Mouse (Mus musculus): ENCODE results near the gene Cmtm7. TPM values are rescaled to one million over a fixed set of nuclear protein-coding genes. Genes with fewer than 3 reads are reported as not detected.
A peak's percentile ranks its signal among the peaks of the same experiment; 100 is the strongest.

Cmtm7 gene
- polyA plus RNA-seq, 1 experiment = 61.4 TPM

DNA sequence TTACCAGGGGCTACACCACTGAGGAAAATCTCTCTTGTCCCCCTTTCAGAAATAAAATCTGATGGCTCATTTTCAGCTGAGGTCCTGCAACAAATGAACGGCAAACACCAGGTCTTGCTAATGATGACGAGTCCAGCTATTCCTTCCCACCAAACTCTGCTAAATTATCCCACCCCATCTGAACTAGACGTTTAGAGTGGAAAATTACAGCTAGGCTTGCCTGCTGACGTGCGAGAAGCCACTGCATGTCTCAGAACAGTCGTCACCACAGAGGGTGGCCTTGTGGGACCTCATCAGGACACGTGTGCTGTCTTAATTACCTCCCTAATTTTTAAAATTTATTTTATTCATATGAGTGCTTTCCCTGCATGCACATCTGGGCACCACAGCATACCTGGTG lies 10.1 kb downstream of the Cmtm7 start:
- Histone ChIP-seq H3K36me3 (ENCODE audit: control insufficient read depth, insufficient read depth) (no peaks in the 10 kb centered on the region), H3K79me2 (ENCODE audit: control insufficient read depth, insufficient read depth) (peaks cover 6% of the 10 kb centered on the region), H3K4me3 (ENCODE audit: insufficient read depth, poor library complexity, severe bottlenecking) (no peak overlapping the region), H3K27me3 (ENCODE audit: control insufficient read depth, insufficient read depth, insufficient read length) (no peaks in the 10 kb centered on the region), H3ac (ENCODE audit: control insufficient read depth, insufficient read length, low read depth) (no peak overlapping the region), H3K79me3 (ENCODE audit: low read depth) (peaks cover 1% of the 10 kb centered on the region)
- no peak for TF ChIP-seq MAX (IDR thresholded peaks at IDR 0.05)

DNA sequence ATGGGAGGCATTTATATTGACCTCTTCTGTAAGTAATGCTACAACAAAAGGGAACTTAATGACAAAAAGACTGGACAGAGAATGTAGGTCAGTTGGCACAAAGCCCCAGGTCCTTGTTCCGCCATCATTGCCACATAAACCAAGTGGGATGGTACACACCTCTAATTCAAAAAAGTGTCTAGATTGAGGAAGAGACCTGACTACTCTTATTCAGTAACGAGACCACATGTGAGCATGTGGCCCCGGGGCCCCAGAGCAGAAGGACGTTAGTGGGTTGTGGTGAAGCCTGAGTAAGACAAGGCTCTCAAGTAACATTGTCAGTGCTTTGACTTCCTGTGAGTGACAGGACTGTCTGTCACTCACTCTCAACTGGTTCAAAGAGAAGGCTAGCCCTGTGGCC lies 11.4 kb downstream of the Cmtm7 start:
- Histone ChIP-seq H3K79me3 (ENCODE audit: low read depth) (peaks cover 1% of the 10 kb centered on the region), H3K27me3 (ENCODE audit: control insufficient read depth, insufficient read depth, insufficient read length) (no peaks in the 10 kb centered on the region), H3K36me3 (ENCODE audit: control insufficient read depth, insufficient read depth) (no peaks in the 10 kb centered on the region), H3ac (ENCODE audit: control insufficient read depth, insufficient read length, low read depth) (no peak overlapping the region), H3K4me3 (ENCODE audit: insufficient read depth, poor library complexity, severe bottlenecking) (no peak overlapping the region), H3K79me2 (ENCODE audit: control insufficient read depth, insufficient read depth) (no peaks in the 10 kb centered on the region)
- TF ChIP-seq CEBPB (IDR thresholded peaks at IDR 0.05; ENCODE audit: low read depth) = no peak
- TF ChIP-seq FOSL1 (IDR thresholded peaks at IDR 0.05; ENCODE audit: insufficient read depth, low read length, poor library complexity, severe bottlenecking) = no peak
- no peak for TF ChIP-seq CTCF (IDR thresholded peaks at IDR 0.05; ENCODE audit: control insufficient read depth, insufficient read depth, insufficient read length)
- no peak for TF ChIP-seq MAX (IDR thresholded peaks at IDR 0.05)
- TF ChIP-seq MYOD1 (IDR thresholded peaks at IDR 0.05; ENCODE audit: control insufficient read depth, insufficient read length, low read depth) = no peak
- no peak for TF ChIP-seq USF1 (IDR thresholded peaks at IDR 0.05; ENCODE audit: low read depth)
- TF ChIP-seq MYOG (IDR thresholded peaks at IDR 0.05; ENCODE audit: control insufficient read depth, extremely low read depth, insufficient read length) = no peak

DNA sequence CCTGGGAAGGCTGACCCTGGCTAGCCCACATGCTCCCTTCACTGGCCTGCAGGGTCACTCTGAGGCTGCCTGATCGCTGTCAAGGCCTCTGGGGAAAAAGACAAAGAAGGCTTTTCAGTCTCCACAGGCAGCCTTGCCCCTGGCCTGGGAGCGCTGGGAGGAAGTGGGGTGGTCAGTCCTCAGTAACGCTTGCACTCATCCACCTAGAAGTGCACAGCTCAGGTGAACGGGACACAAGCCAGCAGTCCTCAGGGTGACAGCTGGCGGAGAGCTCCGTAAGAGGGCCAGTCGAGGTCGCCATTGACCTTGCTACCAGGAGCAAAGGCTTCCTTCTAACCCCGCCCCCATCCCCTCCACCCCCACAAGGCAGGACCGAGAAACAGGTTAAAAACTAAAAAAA lies 13.6 kb downstream of the Cmtm7 start:
- no peaks in the 10 kb centered on the region for H3K79me2 ChIP-seq (ENCODE audit: control insufficient read depth, insufficient read depth)
- H3K27me3 ChIP-seq (ENCODE audit: control insufficient read depth, insufficient read depth, insufficient read length) = no peaks in the 10 kb centered on the region
- H3K79me3 ChIP-seq (ENCODE audit: low read depth) = peaks cover 1% of the 10 kb centered on the region
- no peaks in the 10 kb centered on the region for H3K36me3 ChIP-seq (ENCODE audit: control insufficient read depth, insufficient read depth)
- no peak overlapping the region for H3ac ChIP-seq (ENCODE audit: control insufficient read depth, insufficient read length, low read depth)
- no peak overlapping the region for H3K4me3 ChIP-seq (ENCODE audit: insufficient read depth, poor library complexity, severe bottlenecking)
- TF ChIP-seq CEBPB (IDR thresholded peaks at IDR 0.05; ENCODE audit: low read depth) (no peak), FOSL1 (IDR thresholded peaks at IDR 0.05; ENCODE audit: insufficient read depth, low read length, poor library complexity, severe bottlenecking) (no peak), MYOD1 (IDR thresholded peaks at IDR 0.05; ENCODE audit: control insufficient read depth, insufficient read length, low read depth) (no peak), CTCF (IDR thresholded peaks at IDR 0.05; ENCODE audit: control insufficient read depth, insufficient read depth, insufficient read length) (no peak), USF1 (IDR thresholded peaks at IDR 0.05; ENCODE audit: low read depth) (no peak), MYOG (IDR thresholded peaks at IDR 0.05; ENCODE audit: control insufficient read depth, extremely low read depth, insufficient read length) (no peak), MAX (IDR thresholded peaks at IDR 0.05) (no peak)

DNA sequence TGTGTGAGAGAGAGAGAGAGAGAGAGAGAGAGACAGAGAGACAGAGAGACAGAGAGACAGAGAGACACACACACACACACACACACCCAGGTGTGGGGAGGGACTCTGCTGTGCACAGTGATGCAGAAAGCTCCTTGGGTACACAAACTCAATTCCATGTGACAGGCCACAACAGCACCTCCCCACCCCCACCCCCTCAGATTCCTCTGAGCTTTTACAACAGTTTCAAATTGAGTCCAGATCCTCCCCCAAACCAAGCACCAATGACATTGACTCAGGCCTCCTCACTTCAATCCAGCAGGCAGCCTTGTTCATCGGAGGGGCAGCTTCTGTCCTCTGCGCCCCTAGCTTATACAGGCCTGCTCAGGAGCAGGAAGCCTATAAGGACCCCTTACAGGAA lies 14.1 kb downstream of the Cmtm7 start:
- no peak for TF ChIP-seq CTCF (IDR thresholded peaks at IDR 0.05; ENCODE audit: control insufficient read depth, insufficient read depth, insufficient read length)
- TF ChIP-seq MYOG (IDR thresholded peaks at IDR 0.05; ENCODE audit: control insufficient read depth, extremely low read depth, insufficient read length) = no peak
- no peak for TF ChIP-seq CEBPB (IDR thresholded peaks at IDR 0.05; ENCODE audit: low read depth)
- TF ChIP-seq MYOD1 (IDR thresholded peaks at IDR 0.05; ENCODE audit: control insufficient read depth, insufficient read length, low read depth) = no peak
- TF ChIP-seq USF1 (IDR thresholded peaks at IDR 0.05; ENCODE audit: low read depth) = no peak
- no peak for TF ChIP-seq FOSL1 (IDR thresholded peaks at IDR 0.05; ENCODE audit: insufficient read depth, low read length, poor library complexity, severe bottlenecking)
- no peak for TF ChIP-seq MAX (IDR thresholded peaks at IDR 0.05)
- Histone ChIP-seq H3K4me3 (ENCODE audit: insufficient read depth, poor library complexity, severe bottlenecking) (no peak overlapping the region), H3K79me2 (ENCODE audit: control insufficient read depth, insufficient read depth) (no peaks in the 10 kb centered on the region), H3ac (ENCODE audit: control insufficient read depth, insufficient read length, low read depth) (no peak overlapping the region), H3K36me3 (ENCODE audit: control insufficient read depth, insufficient read depth) (peaks cover under 1% of the 10 kb centered on the region), H3K79me3 (ENCODE audit: low read depth) (peaks cover 1% of the 10 kb centered on the region), H3K27me3 (ENCODE audit: control insufficient read depth, insufficient read depth, insufficient read length) (no peaks in the 10 kb centered on the region)

DNA sequence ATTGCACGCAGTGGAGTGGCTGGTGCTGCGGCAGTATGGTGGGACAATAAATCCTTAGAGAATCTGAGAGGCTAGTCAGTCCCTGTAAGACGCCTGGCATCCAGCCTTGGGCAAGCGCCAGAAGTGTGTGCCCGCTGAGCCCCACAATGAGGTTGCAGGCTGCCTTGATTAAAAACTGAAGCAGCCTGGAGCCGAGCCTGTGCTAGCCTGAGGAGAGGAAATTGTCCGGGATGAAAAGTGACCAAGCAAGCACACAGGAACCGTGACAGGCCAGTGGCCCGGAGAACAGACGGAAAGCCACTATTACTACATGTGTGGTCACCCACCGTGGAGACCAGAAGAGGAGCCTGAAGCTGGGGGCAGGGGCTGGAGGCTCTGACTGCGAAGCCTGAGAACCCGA lies 14.6 kb downstream of the Cmtm7 start:
- no peak for TF ChIP-seq MAX (IDR thresholded peaks at IDR 0.05)
- TF ChIP-seq CEBPB (IDR thresholded peaks at IDR 0.05; ENCODE audit: low read depth) = no peak
- TF ChIP-seq FOSL1 (IDR thresholded peaks at IDR 0.05; ENCODE audit: insufficient read depth, low read length, poor library complexity, severe bottlenecking) = no peak
- TF ChIP-seq CTCF (IDR thresholded peaks at IDR 0.05; ENCODE audit: control insufficient read depth, insufficient read depth, insufficient read length) = no peak
- TF ChIP-seq USF1 (IDR thresholded peaks at IDR 0.05; ENCODE audit: low read depth) = no peak
- no peak for TF ChIP-seq MYOG (IDR thresholded peaks at IDR 0.05; ENCODE audit: control insufficient read depth, extremely low read depth, insufficient read length)
- no peak for TF ChIP-seq MYOD1 (IDR thresholded peaks at IDR 0.05; ENCODE audit: control insufficient read depth, insufficient read length, low read depth)
- H3ac ChIP-seq (ENCODE audit: control insufficient read depth, insufficient read length, low read depth) = no peak overlapping the region
- no peaks in the 10 kb centered on the region for H3K79me2 ChIP-seq (ENCODE audit: control insufficient read depth, insufficient read depth)
- no peak overlapping the region for H3K4me3 ChIP-seq (ENCODE audit: insufficient read depth, poor library complexity, severe bottlenecking)
- no peaks in the 10 kb centered on the region for H3K27me3 ChIP-seq (ENCODE audit: control insufficient read depth, insufficient read depth, insufficient read length)
- peaks cover 3% of the 10 kb centered on the region for H3K36me3 ChIP-seq (ENCODE audit: control insufficient read depth, insufficient read depth)
- H3K79me3 ChIP-seq (ENCODE audit: low read depth) = no peaks in the 10 kb centered on the region

DNA sequence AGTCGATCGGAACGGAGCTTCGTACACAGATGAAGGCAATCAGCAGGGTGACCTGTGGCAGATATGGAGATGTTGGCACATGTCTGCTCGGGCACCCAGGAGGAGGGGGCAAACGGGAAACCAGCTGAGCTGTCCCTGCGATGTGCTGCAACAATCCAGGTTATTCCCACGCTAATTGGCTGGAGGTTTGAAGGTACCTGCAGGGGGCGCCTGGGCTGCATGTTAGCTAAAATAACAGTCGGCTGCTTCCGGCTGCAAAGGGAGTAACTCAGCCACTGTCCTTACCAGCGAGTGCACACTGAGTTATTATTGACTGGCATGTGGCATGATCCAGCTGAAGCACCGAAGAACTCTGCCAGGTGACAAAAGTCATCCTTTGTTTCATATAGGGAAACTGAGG lies 18.3 kb downstream of the Cmtm7 start:
- H3ac ChIP-seq (ENCODE audit: control insufficient read depth, insufficient read length, low read depth) = no peak overlapping the region
- H3K4me3 ChIP-seq (ENCODE audit: insufficient read depth, poor library complexity, severe bottlenecking) = no peak overlapping the region
- H3K27me3 ChIP-seq (ENCODE audit: control insufficient read depth, insufficient read depth, insufficient read length) = no peaks in the 10 kb centered on the region
- H3K79me2 ChIP-seq (ENCODE audit: control insufficient read depth, insufficient read depth) = no peaks in the 10 kb centered on the region
- no peaks in the 10 kb centered on the region for H3K79me3 ChIP-seq (ENCODE audit: low read depth)
- H3K36me3 ChIP-seq (ENCODE audit: control insufficient read depth, insufficient read depth) = peaks cover 19% of the 10 kb centered on the region
- TF ChIP-seq USF1 (IDR thresholded peaks at IDR 0.05; ENCODE audit: low read depth) = no peak
- peak; percentile 3 for TF ChIP-seq CTCF (IDR thresholded peaks at IDR 0.05; ENCODE audit: control insufficient read depth, insufficient read depth, insufficient read length)

Data from C2C12 (cell line).